Mouse (Mus musculus): ENCODE data around the gene Rasgrf2.
A peak's percentile ranks its signal among the peaks of the same experiment; 100 is the strongest.
"Not testable (repeated sequence)": the region's sequence is repeated elsewhere in the genome, so short reads cannot be mapped to it uniquely, and the experiment has no call there.

Gene Rasgrf2

DNA sequence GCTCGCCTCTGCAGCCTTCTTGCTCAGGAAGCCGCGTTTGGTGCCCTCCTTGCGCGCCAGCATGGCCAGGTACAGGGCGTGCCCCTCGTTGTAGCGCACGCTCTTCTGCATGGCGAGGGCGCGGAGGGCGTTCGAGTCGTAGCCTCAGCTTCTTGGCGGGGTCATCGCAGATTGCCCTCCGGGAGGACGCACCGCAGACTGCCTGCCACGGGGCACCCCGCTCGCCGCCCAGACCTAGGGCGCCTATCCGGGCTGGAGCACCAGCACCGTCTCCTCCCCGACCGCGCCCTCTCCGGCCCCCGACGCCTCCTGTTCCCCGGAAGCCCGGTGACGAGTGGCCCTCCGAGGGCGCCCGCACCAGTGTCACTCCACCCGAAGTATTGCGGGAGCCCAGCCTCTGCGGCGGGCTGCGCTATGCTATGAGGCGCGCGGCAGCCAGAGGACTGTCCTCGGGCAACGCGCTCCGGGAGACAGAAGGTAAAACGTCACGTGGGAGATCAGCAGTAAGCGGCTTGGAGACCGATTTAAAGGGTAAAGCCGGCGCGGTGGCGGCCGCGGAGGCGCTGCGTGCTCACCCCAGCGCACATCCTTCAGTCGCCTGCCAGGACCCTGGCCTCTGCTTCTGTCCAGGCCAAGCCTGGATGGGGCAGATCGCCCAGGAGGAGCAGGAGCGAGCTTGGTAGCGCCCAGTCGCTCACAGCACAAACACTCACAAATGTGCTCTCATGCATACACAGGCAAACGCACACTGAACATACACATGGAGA is at the start of gene Rasgrf2:
Rasgrf2 (minus strand) TSS at position 273 of the 767 bp plus-strand sequence.
- DNase-seq (ENCODE audit: low spot score): peak; percentile 37

DNA sequence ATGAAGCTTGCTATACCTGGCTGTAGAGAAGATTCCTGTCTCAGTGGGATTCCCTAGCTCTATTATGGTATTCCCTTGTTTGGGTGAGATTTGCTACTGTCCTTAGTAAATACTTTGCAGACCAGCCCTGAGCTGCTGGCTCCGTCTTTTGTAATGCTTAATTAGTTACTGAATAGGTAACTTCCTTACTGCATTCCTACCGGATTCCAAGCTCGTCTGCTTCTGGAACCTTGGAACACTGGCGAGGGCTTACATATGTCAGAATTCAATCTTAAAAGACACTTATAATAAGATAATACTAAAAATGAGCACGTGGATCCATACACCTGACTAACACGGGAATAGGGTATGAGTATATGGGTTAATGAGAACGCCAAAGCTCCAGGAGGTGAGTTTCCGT is 41.2 kb upstream of the Rasgrf2 start:
- DNase-seq (ENCODE audit: low spot score): not testable (repeated sequence)

DNA sequence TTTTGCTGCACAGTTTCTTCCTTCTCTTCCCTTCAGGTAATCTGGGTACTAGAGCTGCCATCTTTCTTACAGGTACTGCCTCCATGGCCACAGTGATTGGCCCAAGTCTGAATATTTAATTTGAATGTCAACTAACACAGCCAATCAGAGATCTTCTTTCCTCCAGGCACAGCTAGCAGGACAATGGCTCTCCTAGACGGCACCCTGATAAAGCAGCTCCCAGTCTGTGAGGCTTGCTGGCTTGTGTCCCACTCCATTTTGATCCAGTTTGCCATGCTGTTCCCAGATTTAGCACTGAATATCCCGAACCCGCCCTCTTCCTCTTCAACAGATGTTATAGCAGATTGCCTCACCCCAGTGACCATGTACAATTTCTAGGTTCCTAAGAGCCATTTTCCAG is 19.1 kb upstream of the Rasgrf2 start:
- no peak for DNase-seq (ENCODE audit: low spot score)

DNA sequence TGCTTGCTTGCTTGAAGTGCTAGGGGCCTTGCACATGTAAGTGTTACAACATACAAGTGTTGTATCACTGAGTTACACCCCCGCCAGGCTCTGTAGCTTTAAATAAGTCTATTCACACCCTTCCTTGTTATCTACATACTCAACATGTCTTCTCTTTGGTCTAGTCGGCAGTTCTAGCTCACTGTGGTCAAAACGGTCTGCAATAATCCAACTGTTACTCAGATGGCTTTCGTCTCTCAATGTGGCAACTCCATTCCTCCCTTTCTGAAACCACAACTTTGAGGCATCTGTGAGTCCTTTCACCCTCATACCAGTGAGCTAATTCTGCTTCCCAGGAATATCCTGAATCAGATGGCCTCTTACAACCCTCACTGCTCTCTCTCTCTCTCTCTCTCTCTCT is 17.4 kb upstream of the Rasgrf2 start:
- DNase-seq (ENCODE audit: low spot score): no peak

DNA sequence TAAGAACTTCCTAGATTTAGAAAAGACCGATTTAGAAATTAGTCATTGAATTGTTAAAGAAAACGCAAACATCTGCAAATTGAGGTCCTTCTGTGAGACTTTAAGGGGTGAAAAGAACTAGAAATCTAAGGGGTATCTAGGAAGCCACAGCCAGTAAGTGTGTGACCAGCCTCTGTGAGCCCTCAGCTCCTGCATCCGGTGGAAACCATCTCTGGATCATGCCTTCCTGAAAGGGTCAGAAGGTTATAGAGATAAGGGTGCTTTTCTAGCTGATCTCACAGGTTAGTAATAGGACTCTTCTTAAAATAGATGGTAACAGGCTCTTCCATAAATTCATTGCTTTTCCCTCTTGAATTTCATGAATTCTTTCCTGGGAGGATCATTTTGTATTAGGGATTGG is 3.3 kb upstream of the Rasgrf2 start:
- DNase-seq (ENCODE audit: low spot score): no peak

DNA sequence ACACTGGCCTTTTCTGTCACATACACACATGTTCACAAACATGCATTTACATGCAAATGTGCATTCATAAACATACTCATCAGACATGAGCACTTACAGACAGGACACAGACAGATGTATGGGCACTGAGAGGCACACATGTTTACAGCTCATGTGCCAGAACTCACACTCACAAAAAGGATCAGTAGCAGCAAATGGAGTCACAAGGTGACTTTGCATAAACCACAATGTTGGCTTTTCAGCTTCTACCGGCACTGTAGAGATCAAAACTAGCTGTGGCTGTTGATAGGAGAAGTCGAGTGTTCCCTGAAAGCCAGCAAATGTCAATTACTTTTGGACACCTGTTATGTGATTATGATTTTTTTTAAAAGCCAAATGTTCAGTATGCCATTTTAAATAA is 1.1 kb upstream of the Rasgrf2 start:
- DNase-seq (ENCODE audit: low spot score): no peak

DNA sequence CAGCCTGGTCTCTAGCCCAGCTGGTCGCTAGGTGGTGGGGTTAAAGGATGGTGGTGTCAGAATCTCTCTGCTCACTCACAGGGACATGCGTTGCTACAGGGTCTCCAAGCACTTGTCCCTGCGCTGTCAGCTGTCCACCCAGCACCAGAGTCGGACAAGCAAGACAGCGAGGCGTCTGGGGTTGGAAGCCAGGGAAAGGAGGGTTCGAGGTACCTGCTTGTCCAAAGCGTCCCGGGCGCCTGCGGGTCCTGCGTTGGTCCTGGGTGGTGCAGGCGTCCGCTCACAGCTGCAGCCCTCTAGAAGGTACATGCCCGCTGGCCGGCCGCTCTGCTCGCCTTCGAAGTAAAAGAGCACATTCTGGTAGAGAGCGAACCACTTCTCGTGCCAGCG is 467 bp downstream of the Rasgrf2 start:
- peak; percentile 24 for DNase-seq (ENCODE audit: low spot score)

DNA sequence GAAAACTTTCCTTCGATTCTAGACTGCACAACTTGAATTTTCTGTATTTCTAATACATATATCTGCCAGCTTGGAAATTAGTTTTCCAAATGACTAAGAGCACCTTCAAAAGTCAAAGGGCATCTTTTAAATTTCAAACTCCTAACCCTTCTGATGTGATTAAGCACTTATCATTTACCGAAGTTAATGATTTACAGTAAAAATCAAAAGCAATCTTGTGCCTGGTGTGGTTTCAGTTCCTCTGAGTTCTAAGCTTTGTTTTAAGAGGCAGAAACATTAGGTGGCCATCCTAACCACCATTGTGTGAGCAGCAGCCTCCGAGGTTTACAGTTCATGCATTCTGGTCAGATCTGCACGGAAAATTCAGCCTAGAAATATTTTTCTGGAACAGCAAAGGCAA is 1.6 kb downstream of the Rasgrf2 start:
- DNase-seq (ENCODE audit: low spot score): no peak

DNA sequence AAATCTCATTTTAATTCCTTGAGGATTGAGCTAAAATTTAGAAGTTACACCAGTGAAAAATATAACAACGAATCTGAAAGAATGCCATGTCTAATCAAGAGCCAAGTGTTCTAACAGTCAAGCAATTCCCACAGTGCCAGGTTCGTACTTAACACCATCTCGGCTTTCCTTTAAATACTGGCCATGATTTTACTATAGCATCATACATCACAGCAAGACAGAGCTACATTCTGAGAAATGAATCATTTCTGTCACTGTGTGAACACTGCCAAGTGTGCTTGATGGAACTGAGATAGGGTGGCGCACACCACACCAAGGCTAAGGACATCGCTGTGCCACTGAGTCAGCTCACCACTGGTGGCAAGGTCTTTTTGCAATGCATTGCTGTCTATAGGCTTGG is 5.6 kb downstream of the Rasgrf2 start:
- no peak for DNase-seq (ENCODE audit: low spot score)

DNA sequence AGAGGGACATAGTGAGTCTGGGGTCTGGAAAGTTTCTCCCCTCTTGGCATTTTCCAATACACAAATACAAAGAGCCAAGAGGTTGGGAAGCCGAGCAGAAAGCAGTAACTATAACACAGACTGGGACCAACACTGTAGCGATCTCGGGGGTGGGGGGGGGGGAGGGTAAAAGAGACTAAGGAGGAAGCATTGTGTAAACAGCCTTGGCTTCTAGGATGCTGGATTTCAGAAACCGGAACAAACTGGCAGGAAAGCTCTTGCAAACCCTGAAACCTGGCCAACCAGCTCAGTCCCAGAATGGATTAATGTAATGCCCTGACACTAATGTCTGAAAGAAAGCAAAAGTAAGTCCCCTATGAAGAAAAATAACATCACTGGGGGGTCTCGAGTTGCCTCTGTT is 11.8 kb downstream of the Rasgrf2 start:
- no peak for DNase-seq (ENCODE audit: low spot score)

DNA sequence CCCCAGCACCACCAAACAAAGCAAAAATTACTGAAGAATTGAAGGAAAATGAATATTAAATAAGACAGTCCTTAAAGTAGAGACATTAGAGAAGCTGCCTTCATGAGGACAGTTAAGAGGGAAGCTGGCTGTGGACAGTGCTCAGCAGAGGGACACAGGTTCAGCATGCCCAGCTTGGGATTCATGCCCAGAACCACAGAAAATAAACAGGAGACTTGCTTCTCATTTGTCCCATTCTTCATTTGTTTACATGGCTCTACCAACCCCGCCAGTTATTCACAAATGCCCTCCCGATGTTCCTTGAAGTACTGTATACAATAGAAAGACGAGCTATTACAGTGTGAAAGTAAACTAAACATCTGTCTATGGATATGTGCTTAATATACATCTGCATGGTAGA is 17.4 kb downstream of the Rasgrf2 start:
- no peak for DNase-seq (ENCODE audit: low spot score)

DNA sequence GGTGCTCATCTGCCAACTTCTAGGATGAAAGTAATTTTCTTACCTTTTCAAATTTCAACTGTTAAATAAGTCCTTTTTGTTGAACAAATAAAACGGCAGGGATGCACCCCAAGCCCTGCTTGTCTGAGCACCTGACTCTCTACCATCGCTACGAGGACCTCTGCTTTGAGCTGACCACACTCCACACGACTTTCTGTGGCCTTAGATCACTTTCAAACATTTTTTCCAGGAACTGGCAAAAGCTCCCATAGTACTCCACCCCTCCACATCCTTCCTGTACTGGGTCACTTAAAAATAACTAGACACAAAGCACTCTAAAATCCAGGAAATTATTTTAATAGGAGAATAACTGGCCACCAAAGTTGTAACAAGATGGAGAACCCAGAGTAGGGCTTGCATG is 23.2 kb downstream of the Rasgrf2 start:
- DNase-seq (ENCODE audit: low spot score): no peak

DNA sequence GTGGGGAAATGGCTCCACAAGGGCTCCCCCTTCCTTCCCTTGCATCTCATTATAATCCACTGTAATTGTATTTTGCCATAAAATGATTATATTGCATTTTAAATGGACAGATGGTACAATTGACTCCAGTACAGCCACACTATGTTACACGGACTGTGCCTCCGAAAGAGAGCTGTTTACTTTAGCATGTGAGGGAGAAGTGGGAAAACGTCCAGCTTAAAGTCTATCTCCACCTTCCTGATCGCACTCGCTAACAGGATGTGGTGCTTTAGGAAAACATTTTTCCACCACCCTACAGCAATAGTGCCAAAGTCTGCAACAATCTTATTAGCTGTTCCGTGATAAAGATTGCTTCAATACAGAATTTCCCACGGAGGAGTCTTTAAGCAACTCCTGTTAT is 27.2 kb downstream of the Rasgrf2 start:
- no peak for DNase-seq (ENCODE audit: low spot score)

DNA sequence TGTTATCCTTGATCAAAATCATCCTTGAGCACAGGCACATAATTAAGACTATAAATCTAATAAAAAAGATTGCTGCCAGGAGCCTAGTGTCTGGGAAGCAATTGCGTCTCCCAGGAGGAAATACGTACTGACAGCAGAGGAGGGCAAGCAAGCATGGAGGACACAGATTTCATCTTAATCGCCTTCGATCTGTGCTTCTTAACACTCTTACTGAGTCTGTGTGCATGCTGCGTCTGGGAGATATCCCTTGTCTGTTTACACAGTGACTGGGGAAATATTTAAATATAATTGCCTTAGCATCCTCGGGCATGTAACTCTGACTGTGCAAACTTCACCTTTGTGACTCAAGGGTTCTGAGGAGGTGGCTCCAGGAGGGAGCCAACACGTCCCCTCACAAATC is 33.0 kb downstream of the Rasgrf2 start:
- no peak for DNase-seq (ENCODE audit: low spot score)

DNA sequence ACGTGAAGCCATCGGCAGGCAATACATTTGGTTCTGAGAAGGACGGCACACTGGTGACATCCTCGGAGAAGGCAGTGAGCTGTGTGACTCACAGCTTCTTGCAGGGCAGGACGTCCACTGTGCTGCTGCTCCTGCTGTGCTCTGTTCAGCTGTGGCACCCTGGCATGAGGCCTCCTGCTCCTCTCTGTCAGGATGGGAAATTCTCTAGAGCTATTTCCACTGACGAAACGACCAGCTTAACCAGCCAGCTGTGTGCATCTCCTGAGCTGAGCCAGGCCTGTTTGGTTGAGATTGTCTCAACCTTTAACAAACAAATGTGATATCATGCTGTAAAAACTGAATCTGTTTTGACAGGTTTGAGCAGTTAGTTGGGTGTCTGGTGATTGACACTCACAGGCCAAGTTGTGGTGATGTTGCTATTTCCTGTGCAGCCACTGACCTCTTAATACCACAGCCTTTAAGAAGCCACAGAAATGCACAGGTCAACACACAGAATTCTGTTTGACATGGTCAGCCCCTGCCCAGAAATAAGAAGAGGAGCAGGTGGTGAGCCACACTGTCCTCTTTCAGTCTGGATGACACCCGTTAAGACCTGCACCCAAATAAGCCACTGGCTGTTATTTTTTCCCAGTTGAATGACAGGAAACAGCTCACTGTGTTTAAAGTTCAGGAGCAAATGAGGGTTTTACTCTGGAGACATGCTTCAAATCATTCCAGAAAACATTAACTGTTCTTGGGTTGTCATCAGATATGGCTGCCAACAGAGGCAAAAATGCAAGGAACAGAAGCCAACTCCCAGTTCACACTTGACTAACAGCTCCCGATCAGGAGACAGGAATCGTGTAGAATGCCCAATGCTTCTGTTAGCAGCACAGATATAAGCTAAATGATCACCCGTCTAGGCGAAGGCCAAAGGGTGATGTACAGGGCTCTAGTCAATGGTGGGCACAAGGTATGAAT is 36.0 kb downstream of the Rasgrf2 start:
- DNase-seq (ENCODE audit: low spot score): no peak

DNA sequence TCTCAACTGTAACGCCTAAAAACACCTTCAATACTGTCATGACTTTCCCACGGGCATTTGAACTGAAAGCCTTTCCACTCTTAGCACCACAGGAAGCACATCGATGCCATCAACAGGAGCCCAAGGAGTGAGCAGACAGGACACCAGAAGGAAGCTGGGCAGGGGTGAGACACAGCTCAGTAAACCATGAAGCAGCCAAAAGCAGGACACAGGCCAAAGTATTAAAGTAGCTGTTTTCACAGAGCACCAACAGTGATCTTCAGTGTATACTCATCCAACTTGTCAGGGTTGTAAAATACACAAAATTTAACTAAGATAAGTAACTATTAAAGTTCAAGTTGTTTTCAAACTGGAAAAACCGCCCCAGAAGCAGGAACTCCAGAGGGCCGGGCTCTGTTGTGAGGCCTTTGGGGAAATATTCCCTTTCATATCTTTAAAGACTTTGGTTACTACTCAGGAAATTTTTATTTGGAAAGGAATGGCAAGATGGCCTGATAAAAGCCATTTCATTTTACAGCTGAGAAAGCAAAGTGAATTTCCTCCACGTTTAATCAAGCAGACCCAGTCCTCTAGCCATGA is 37.7 kb downstream of the Rasgrf2 start:
- no peak for DNase-seq (ENCODE audit: low spot score)

DNA sequence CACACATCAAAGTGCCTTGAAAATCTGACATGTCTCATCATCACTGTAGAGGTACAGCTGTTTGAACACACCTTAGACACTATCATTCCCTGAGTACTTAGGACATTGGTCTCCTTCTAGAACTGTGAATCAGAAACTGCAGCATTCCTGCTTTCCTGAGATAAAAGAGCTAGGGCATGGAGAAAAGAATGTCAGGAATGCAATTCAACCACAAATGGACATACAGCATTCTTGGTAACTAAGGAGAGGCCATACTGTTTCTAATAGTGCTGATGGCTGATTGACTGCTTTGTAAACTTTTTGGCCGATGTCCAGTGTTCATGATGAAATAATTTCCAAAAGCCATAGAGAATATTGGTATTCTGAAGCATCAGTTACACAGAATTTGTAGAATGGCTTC is 58.3 kb downstream of the Rasgrf2 start:
- peak; percentile 3 for DNase-seq (ENCODE audit: low spot score)

DNA sequence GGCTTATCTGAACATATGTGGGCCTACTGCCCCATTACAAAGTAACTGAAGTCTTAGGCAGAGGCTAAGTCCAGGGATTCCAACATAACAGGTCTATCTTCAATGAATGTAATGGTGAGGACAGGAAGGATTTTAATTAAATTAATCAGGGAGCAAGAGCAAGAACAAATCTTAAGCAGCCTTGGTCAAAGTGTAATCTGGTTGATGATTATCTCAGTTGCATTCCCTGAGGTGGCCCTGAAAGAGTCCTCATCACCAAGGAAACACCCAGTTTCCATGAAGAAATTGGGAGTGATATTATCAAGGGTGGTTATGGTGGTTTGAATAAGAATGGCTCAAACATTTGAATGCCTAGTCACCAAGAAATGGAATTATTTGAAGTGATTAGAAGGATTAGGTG is 62.8 kb downstream of the Rasgrf2 start:
- no peak for DNase-seq (ENCODE audit: low spot score)

DNA sequence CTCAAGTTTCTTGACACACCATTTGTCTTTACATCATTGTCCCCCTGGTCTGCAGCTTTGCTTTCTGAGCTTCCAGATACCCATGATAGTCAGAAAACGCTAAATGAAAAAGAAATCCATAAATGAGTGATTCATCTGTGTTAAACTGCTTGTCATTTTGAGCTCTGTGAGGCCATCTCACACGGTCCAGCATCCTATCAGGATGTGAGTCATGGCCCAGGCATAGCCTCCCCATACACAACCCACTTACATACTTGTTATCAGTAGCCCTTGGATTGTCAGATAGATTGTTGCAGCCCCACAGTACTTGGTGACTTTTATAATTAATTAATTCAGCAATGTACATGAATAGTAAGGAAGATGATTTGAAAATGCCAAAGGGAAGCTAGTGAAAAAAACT is 63.6 kb downstream of the Rasgrf2 start:
- no peak for DNase-seq (ENCODE audit: low spot score)

DNA sequence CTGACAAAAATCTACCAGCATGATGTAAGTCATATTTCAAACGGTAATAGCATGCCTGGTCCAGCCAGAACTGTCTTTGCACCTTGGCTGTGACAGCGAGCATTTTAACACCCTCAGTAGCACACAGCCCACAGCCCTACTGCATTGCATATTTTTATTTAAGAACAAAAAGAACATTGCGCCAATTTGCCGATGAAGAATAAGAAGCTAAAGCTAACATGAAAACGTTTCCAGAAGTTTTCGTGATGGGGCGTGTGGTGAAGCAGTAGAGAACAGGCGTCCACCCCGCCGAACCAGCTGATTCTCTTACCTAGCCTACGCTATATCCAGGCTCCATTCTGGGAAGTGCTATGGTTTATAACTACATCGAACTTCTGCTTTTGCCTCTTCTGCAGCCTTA is 77.7 kb downstream of the Rasgrf2 start:
- no peak for DNase-seq (ENCODE audit: low spot score)

DNA sequence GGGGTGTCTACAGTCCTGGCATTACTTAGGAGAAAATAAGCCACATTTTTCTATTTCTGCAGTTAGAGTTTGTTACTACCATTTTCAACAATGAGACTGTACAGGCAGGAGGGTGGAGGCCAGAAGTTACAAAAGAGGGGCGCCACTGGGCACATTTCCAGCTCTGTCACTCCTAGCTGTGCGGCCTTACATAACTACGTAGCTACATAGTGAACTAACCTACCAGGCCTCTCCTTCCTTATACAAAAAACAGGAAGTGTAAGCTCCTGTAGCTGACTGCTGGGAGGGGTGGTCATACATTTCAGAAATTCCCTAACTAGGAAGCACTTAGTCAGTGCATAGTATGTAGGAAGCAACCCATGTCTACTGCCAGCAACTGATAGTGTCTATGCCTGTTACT is 78.5 kb downstream of the Rasgrf2 start:
- DNase-seq (ENCODE audit: low spot score): no peak

DNA sequence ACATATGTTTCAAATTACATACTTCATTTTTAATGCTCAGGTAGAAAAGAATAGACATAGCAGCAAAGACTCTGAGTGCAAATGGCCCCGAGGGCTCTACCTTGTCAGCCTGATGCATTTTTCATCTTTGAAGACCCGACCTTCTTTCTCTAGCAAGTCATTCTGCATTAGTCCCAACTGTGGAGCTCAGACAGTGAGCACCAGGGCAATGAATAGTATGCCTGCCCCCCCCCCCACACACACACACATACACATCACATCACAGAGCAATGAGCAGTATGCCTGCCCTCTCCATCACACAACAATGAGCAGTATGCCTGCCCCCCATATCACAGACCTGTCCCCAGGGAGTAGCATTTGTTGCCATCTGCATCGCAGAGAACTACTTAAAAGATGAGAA is 80.2 kb downstream of the Rasgrf2 start:
- DNase-seq (ENCODE audit: low spot score): no peak
